Mouse (Mus musculus): Measurements from ENCODE around the gene Fuk.

DNA sequence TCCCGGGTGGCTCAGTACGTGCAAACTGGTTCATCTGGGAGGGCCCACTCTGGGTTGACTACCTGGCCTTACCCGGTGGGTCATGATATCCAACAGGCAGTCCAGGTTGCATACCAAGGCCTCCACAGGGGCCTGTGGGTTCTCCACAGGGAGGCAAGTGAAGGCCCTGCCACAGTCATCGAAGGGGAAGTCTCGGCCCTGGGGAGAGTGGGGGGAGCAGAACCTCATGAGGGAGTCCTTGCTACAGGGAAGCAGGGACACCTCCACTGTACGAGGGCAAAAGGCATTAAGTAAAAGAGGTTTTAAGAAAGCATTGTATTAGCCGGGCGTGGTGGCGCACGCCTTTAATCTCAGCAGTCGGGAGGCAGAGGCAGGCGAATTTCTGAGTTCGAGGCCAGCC, 6.5 kb downstream of the Fuk start:
- TF ChIP-seq CTCF (IDR thresholded peaks at IDR 0.05; ENCODE audit: insufficient read depth, low read depth, low read length) (no peak), POLR2A (IDR thresholded peaks at IDR 0.05; ENCODE audit: insufficient read depth, low read depth, low read length) (no peak)

Measured in olfactory bulb, adult 2 months (tissue).